Mouse (Mus musculus) left cerebral cortex, adult 9 months (tissue): ENCODE data around the gene Zscan29.
A peak's percentile ranks its signal among the peaks of the same experiment; 100 is the strongest.

Experiments used
- DNase-seq, 2 experiments: peaks; one replicate each; pipeline ENCODE4 v3.0.0; 2022; ENCODE audit warnings: low spot score in 2 of 2

Zscan29 gene

DNA sequence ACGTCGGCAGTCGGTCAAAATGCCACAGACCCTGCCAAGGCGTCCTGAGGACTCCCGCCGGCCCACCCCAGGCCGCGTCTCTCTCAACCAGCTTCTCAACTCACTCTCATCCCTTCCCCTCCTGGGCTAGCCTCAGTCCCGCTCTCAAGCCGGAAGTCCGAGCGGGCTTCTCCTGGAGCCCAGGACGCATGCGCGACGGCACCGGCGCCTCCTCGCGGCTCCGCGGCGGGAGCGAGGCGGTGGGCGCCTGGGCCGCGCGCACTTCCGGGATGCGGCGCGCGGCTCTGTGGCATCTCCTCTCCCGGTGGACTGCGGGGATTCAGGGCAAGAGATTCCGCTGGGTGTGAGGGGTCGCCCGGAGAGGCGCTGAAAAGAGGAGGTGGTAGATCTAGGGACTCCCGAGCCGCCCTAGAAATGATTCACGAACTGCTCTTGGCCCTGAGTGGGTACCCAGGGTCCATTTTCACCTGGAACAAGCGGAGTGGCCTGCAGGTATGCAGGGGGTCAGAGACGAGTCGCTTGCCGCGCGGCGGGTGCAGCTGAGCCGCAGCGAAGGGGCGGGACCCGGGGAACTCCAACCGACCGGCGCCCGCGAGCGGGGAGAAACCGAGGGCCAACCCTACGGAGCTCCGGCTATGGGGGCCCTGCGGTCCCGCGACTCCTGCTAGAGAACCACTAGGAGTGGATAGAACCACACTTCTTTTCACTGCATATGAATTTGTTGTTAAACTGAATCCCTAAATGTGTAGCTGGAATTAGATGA is at the start of gene Zscan29:
TSS of gene Zscan29 (minus strand) at position 146 of the 763 bp plus-strand sequence.
- peak; percentile 30 to 77 for DNase-seq

DNA sequence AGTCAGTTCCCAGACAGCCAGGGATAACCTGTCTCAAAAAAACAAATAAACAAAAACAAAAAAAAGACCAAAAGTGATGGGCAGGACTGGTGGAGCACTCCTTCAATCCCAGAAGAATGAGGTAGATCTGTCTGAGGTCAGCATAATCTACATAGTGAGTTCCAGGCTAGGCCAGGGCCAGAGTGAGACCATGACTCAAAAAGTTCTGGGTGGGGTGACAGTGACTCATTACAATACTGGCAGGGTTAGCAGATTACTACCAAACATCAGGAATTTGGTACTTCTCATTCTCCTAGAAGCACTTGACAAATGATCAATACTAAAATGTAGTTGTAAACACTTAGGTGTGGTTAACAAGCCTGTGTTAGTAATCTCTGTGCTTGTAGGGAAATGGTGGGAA is 49.1 kb upstream of the Zscan29 start:
- no peak for DNase-seq

DNA sequence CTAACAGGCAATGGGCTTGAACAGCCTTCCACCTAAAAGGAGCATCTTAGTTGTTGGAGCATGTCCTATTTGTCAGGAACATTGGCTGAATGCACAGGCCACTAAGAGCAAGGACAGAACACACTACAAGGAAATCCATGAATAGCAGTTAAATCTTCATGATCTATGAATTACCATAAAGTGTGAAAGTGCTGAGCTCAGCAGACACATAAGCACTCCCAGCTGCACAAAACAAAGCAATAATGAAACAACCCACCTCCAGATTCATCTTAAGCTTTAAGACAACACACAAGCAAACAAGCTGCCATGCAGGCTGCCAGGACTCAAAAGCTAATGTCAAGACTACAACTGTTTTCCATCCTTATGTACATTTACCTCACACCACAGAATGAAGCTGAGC is 48.3 kb upstream of the Zscan29 start:
- DNase-seq = no peak

DNA sequence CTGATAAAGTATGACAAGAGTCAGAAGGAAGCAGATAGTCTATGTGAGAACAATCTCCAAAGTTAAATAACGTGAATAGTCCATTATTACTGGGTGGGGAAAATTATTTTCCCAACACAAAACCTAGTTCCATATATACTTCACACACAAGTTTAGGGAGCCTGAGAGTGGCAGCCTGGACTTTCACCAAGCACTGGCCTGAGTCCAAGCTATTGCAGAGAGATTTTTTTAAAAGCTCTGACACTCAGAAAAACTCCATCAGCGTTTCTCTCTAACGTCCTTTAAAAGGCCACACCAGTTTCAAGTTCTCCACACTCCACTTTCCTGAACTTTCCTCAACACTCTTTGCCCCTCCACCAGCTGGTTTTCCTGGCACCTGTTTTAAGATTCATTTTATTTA is 43.6 kb upstream of the Zscan29 start:
- no peak for DNase-seq

DNA sequence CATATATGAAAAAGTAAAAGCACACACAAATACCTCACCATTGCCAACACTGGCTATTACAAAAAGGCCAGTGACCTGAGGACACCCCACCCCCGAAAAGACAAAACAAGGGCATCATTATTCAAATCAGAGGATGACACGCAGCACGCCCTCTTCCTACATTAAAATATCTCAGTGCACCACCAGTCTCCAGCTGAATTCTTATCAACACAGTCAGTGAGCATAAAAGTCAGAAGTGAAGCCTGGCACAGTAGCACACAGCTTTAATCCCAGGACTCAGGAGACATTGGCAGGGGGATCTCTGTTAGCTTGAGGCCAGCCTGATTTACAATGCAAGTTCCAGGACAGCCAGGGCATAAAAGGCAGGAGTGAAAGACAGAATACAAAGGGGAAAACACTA is 35.6 kb upstream of the Zscan29 start:
- no peak for DNase-seq

DNA sequence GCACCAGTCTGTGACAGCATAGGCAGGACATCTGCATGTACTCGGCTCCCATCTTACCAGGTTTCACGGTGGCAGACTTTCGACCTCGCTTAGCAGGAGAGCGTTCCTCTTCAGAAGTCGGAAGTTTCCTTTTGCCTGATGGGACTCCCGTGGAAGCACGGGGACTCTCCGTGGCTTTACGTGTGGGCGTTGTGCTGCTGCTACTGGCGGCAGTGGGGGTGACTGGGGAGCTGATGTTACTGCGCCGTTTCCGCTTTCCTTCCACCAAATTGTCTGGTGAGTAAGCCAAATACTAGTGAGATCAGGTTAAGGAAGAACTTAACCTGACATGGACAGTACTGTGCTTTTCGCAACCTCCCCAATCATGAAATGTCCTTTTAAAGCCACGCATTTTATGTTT is 33.4 kb upstream of the Zscan29 start:
- no peak for DNase-seq

DNA sequence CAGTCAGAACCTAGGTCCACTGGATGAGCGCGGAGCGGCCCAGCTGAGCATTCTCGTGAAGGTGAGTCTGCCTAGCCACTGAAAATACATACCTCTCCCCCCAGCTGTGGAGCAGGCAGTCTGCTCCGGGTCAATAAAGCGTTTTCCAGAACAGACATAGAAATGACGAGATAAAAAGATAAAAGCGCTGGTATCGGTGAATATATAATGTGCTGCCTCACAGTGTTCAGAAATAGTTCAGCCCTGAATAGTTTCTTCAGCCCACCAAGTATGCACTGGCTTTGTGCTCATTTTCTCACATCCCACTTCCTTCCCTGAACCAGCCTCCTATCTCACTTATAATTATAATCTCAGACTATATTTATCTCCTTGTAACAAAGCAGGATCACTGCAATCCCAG is 24.5 kb upstream of the Zscan29 start:
- peak; percentile 52 to 78 for DNase-seq

DNA sequence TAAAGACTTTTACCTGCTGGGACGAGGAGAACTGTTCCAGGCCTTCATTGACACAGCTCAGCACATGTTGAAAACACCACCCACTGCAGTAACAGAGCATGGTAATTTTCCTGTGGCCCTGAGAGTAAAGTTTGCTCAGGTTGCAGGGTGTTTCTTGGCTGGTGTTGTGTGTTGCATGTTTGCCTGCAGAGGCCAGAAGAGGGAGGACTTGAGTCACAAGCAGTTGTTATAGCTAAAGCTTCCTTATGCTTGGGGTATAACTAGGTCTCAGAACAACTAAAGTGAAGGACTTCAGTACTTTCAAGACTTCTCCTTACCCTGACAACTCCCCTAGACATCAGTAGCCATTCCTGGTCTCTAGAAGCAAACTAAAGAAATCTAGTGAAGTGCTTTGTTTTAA is 17.6 kb upstream of the Zscan29 start:
- DNase-seq = no peak

DNA sequence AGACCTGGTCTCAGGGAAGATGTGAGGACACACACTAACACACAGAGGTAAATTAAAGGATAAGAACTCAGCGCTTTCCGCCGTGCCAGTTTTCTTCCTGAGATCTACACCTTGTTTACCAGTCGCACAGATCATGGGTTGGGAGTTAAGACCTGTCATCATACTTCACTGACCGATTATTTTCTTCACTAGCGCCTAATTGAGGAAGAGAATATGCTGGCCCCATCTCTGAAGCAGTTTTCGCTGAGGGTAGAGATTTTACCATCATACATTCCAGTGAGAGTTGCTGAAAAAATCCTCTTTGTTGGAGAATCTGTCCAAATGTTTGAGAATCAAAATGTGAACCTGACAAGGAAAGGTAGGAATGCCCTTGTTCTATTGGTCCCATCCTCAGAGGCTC is 13.2 kb upstream of the Zscan29 start:
- no peak for DNase-seq

DNA sequence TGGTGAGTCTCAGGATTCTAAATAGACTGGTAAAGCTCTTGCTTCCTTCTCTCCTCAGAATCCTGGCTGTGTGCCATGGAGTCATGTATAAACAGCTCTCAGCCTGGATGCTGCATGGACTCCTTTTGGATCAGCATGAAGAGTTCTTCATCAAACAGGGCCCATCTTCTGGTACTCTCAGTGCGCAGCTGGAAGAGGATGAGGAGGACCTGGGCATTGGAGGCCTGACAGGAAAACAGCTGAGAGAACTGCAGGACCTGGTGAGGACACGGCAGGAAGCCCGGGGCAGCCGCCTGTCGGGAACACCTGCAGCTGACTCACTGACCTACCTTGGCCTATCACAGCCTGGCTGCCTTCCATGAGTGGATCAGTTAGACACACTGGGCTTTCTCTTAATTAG is 12.5 kb upstream of the Zscan29 start:
- DNase-seq = no peak

DNA sequence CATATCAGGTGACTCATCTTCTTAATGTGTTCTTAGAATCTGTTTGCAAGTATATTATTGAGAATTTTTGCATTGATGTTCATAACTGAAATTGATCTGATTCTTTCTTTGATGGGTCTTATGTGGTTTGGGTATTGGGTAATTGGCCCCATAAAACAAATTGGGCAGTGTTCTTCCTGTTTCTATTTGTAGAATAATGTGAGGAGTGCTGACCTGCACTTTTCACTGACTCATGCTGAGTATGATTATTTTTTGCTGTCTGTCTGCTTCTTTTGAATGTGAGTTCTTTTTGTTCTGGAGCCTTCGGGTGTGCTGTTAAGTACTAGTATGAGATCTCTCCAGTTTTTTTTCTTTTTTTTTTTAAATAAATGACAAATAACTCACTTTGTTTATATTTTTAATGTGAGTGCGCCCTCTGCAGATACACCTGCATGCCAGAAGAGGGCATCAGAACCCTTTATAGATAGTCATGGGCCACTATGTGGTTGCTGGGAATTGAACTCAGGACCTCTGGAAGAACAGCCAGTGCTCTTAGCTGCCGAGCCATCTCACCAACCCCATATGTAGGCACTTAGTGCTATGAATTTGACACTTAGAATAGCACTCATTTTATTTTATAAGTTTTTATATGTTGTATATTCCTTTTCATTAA is 8.0 kb upstream of the Zscan29 start:
- DNase-seq = no peak

DNA sequence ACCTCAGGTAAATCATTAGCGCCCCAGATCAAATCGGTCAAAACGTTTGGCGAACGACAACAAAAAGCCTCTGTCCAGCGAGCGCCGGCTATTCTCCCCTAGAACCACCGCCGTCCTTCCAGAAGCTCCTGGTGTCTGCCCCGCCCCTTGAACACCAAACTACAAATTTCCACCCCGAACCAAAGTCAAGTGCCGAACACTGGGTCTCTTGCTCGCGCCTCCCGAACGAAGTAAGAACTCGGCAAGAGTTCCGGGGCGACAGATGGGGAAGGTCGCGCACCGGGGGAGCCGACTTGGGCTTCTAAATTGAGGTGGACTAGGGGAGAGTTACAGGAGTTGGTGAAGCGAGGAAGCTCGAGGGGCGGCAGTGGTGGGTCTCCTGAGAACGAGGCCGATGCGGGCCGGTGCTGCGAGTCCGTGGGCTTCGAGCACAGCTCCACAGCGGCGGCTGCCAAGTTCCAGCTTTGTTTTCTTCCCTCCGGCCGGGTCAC is 399 bp downstream of the Zscan29 start, which contains the start of gene Tubgcp4:
TSS of gene Tubgcp4 (plus strand) at position 174 of the 491 bp plus-strand sequence.
- DNase-seq = no peak

DNA sequence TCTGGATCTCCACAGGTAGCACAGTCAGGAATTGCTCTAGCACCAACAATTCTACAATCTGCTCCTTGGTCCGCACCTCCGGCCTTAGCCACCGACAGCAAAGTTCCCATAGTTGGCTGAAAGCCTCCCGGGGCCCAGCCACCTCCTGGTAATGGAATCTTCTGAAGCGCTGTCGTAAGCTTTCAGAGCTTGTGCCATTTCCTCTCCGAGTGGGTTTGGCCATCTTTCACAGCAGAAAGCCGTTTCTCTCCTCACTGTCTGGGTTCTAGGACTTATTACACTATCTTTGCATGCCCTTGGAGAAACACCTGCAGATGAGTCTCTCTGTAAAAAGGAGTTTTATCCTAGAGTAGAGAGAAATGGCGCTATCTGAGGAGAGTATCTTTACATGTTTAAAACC is 1.0 kb downstream of the Zscan29 start:
- no peak for DNase-seq

DNA sequence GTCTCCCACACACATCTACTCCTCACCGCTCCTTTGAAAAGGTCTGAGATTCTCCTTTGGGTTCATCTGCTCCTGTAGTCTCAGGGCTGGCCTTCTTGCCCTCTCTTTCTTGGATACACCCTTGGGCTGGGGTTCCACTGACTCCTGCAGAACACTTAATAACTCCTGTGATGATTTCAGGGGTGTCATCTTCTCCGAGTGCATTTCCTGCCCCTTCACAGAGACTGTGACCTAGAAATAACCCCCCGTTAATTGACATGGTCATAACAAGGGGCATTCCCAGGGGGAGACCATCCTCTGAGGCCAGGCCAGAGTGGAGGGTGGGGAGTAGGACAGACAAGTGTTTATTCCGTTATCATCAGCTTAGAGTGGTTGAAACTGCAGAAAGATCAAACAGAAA is 1.8 kb downstream of the Zscan29 start:
- no peak for DNase-seq

DNA sequence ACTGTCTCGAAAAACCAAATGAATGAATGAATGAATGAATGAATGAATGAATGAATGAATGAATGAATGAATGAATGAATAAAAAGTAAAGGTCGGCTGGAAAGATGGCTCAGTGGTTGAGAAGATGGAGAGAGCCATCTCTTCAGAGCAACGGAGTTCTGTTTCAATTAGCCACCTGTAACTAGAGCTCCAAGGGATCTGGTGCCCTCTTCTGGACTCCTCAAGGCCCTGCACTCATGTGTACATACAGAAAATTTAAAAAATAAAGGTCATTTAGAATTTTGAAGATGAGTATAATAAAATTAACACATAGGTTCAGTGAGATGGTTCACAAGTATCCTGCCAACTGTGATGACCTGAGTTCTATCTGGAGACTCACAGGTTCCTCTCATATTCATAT is 17.8 kb downstream of the Zscan29 start:
- no peak for DNase-seq

DNA sequence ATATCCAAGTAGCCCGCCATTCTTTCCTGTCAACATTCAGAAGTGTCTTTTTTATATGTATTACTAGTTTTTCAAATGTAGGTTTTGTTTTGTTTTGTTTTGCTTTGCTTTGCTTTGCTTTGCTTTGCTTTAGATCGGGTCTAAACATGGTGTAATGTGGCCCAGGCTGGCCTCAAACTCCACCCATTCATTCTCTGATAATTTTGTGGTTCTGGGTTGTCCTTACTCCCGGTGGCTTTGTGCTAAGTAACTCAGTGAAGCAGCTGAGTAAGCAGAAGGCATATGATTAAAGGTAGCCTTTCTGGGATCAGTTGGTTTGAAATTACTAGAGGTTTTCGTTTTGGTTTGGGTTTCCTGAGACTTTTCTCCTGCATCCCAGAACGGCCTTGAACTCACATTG is 21.2 kb downstream of the Zscan29 start:
- DNase-seq = no peak

DNA sequence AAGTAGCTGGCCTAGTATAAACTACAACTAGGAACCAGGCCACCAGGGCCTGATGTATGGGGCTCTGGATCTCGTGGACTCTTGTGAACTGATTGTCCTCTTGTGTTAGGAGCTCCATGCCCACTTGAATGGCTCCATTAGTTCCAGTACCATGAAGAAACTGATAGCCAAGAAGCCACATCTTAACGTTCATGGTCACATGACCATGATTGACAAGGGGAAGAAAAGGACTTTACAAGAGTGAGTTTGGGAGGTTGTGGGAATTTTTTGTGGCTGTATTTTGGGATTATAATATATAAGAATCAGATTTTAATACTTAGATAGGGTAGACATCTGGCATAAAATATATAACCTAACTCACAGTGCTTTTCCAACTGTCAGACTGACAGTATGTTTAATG is 28.5 kb downstream of the Zscan29 start:
- DNase-seq = no peak

DNA sequence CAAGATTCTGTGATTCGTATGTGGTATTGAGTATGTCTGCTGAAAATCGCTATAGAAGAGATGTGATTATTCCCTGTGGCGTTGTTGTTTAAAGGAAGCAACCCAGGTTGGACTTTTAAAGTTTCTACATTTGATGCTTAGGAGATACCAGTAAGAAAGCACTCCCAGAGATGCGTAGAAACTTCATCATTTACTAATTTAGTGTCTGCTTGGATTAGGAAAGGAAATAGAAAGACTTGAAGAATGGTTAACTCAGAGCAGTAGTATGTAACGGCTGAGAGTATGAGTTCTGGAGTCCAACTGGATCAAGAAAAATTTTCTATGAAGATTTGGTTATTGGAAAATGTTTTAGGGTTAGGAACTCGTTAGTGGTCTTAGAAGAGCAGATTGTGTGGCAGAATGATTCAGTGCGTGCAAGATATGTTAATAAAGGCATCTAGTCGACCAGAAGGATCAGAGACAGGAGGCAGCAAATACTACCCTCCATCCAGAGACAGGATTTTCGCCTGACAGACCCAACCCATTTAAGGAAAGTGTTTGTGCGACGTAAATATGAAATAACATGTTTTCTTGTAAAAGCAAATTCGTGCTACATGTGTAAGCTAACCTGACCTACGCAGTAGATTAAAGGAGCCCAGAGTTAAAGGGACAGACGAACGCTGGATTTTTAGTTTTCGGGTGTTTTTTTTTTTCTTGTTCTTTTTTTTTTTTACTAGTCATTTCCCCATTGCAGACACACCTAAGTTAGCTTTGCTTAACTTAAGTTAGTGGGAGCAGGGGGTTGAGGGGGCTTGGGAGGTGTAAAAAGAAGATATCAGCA is 29.5 kb downstream of the Zscan29 start:
- DNase-seq = no peak

DNA sequence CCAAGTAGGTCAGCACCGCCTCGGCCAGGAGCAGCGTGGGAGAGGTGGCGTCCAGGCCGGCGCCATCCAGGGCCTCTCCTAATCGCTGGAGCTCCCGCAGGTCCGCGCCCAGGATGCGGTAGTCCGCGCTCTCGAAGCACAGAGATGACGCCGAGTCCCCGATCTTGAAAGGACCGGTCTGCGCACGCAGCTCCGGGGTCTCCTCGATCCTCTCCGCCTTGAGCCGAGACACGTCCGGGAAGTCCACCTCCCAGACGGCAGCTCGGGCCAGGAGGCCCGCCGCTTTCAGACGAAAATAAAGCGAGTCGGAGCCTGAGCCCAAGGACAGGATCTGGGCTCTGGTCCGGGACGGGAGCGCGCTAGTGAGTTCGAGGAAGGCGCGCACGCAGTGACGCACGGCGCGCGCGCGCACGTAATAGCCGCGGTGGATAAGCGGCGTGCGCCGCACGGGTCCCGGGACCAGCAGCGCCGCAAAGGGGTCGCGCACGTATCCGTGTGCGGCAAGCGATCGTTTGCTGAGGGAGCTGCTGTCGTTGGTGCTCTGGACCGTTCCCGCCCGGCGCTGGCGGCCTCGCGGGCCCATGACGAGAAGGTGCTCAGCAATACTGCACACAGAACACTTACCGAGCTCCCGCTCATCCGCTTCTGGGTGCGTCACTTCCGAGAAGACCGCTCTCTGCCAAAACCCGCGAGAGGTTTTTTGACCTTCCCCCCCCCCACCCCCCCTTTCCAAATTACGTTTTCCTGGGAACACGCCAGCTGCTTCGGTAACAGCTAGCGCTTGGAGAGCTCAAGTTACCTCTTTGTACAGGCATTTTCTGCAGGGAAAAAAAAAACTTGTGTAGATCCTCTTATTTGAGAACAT is 30.7 kb downstream of the Zscan29 start, which contains the start of the genes Adal and Lcmt2:
TSS of gene Adal (plus strand) at position 411 of the 865 bp plus-strand sequence.
TSS of gene Lcmt2 (minus strand) at position 636 of the 865 bp plus-strand sequence.
- DNase-seq = peak; percentile 75 to 93

DNA sequence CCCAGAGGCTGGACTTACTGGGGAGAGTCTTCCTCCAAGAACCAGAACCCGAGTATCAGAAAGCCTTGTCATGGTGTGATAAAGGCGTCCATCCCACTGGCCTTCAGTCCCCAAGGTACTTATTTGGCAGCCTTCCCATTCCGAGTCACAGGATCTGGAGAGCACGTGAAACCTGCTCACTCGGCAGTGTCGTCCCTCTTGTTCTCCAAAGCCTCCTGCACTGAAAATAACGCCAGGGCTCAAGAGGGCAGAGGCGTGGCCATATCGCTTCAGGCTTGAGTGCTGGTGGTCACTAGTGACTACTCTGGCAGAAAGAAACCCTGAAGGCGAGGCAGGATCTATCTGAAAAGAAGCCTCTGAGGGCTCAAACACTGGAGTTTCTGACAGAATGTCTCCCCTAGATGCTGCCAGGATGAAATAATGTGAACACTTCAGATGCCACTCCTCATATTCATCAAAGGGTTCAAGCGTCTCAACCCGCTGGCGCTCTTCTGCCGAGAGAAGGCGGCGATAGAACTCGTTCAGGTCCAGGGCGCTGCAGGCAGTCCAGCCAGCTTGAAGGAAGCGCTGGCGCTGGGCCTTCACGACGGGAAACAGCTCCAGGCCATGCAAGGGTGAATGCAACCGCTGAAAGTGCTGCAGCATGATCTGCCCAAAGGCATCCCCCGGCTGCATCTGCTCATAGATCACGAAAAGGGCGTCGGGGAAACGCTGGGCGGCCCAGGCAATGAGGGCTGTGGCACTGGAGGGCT is 31.5 kb downstream of the Zscan29 start:
- DNase-seq = no peak

DNA sequence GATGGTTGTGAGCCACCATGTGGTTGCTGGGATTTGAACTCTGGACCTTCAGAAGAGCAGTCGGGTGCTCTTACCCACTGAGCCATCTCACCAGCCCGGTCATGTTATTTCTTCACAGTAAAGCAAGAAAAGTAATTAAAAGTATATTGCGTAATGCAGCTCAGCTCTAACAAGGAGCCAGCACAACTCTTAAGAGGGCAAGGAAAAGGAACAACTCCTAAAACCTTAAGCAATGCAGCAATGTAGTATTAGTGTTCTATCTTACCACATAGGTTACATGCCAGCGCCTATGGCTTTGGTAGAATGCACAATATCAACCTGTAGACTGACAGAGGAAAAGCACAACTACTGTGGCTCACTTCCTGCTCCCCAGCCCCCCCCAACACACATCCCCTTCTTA is 33.6 kb downstream of the Zscan29 start:
- DNase-seq = no peak
